8 mouse cellular contexts compared by ENCODE assay signal in genomic region chr12:54162637-54163131, GRCm38 (mm10). TPM values are rescaled to one million over a fixed set of nuclear protein-coding genes. Genes with fewer than 3 reads are reported as not detected.
A peak's percentile ranks its signal among the peaks of the same experiment; 100 is the strongest.
DNase-seq lines count a peak whose midpoint lies in the region; ATAC-seq and TF ChIP-seq lines count a peak whose summit lies in the region.

No protein-coding gene starts in this region.

- WGBS in heart, embryonic 14.5 days, result 1% methylated on average over 16 of the region's 16 CpGs
- WGBS in kidney, postnatal 0 days, result 0% methylated on average over 16 of the region's 16 CpGs
- under 1% methylated on average over 16 of the region's 16 CpGs for WGBS in stomach, embryonic 16.5 days

- 0 out of 2 replicates have a peak, but pooled peaks cover under 1% of the 10 kb centered on the region for H3K9me3 ChIP-seq in heart, embryonic 14.5 days (ENCODE audit: control insufficient read depth, low read length)
- no peaks in the 10 kb centered on the region for H3K9me3 ChIP-seq in kidney, postnatal 0 days (replicated peaks; ENCODE audit: low read length)
- no peaks in the 10 kb centered on the region; the same call in 1 of the 2 replicates for H3K9me3 ChIP-seq in stomach, embryonic 16.5 days (replicated peaks; ENCODE audit: control insufficient read depth, low read length)

- H3K4me3 ChIP-seq in heart, embryonic 14.5 days (ENCODE audit: control insufficient read depth in 1 of 2, insufficient read depth in 1 of 2, low read depth in 1 of 2, low read length in 2 of 2), result peak overlapping the region; percentile 31 to 37
- H3K4me3 ChIP-seq in kidney, postnatal 0 days (replicated peaks; ENCODE audit: low read depth, low read length), result peak overlapping the region; percentile 31
- peak overlapping the region; percentile 35 for H3K4me3 ChIP-seq in stomach, embryonic 16.5 days (replicated peaks; ENCODE audit: low read length)

- DNase-seq in gastrocnemius, postnatal 14 days, result peak; percentile 11
- DNase-seq in gastrocnemius, adult 8-10 months (ENCODE audit: low spot score in 2 of 2), result no peak
- DNase-seq in embryo, embryonic 10.5 days (ENCODE audit: low spot score), result peak; percentile 75
- peak; percentile 67 for DNase-seq in kidney, postnatal 0 days (ENCODE audit: low spot score)
- DNase-seq in lung, postnatal 4 days, result peak; percentile 40 to 42
- DNase-seq in left cerebral cortex, adult 9 months (ENCODE audit: low spot score in 2 of 2), result no peak

- 0 out of 2 replicates have a peak, but pooled peaks cover 3% of the 10 kb centered on the region for H3K27me3 ChIP-seq in heart, embryonic 14.5 days (ENCODE audit: control insufficient read depth, insufficient read depth, low read length)
- H3K27me3 ChIP-seq in kidney, postnatal 0 days (ENCODE audit: insufficient read depth, low read length), result no peaks in the 10 kb centered on the region
- H3K27me3 ChIP-seq in stomach, embryonic 16.5 days (ENCODE audit: control insufficient read depth, insufficient read depth, low read length), result no peaks in the 10 kb centered on the region

- H3K4me2 ChIP-seq in heart, embryonic 14.5 days (ENCODE audit: low read length), result peak overlapping the region; percentile 72
- peak overlapping the region; percentile 61 for H3K4me2 ChIP-seq in kidney, postnatal 0 days (ENCODE audit: low read length)
- peak overlapping the region; percentile 64 for H3K4me2 ChIP-seq in stomach, embryonic 16.5 days (ENCODE audit: low read depth, low read length)

- TF ChIP-seq CTCF in kidney, postnatal 0 days (IDR thresholded peaks at IDR 0.05; ENCODE audit: low read depth), result no peak

- H3K27ac ChIP-seq in heart, embryonic 14.5 days (replicated peaks in 1 of 2; ENCODE audit: control insufficient read depth in 1 of 2, insufficient read depth in 1 of 2, low read depth in 2 of 2, low read length in 2 of 2), result peak overlapping the region; percentile 0 to 56; a peak in 3 of 4 replicates
- peak overlapping the region; percentile 72 for H3K27ac ChIP-seq in kidney, postnatal 0 days
- peak overlapping the region; percentile 92 for H3K27ac ChIP-seq in stomach, embryonic 16.5 days (ENCODE audit: low read length)

- peak; percentile 81 for ATAC-seq in heart, embryonic 14.5 days (ENCODE audit: insufficient number of reproducible peaks, insufficient read depth, low FRiP score, low read depth)
- ATAC-seq in kidney, postnatal 0 days (replicated peaks; ENCODE audit: low FRiP score, low read depth), result peak; percentile 61
- peak; percentile 93 for ATAC-seq in stomach, embryonic 16.5 days (ENCODE audit: insufficient read depth, low FRiP score)

- intact Hi-C loops in gastrocnemius, postnatal 14 days (cut with DNase I; ENCODE audit: low total_unique reads), result no loop called here

- H3K36me3 ChIP-seq in heart, embryonic 14.5 days (ENCODE audit: control insufficient read depth, insufficient read depth, low read length), result no peaks in the 10 kb centered on the region
- H3K36me3 ChIP-seq in kidney, postnatal 0 days (ENCODE audit: insufficient read depth, low read length), result no peaks in the 10 kb centered on the region
- H3K36me3 ChIP-seq in stomach, embryonic 16.5 days (ENCODE audit: control insufficient read depth, insufficient read depth, low read length), result no peaks in the 10 kb centered on the region

- H3K4me1 ChIP-seq in heart, embryonic 14.5 days (ENCODE audit: control insufficient read depth in 2 of 2, insufficient read depth in 2 of 2, low read length in 2 of 2), result peaks cover 8 to 13% of the 10 kb centered on the region in 2 experiments
- H3K4me1 ChIP-seq in kidney, postnatal 0 days (replicated peaks; ENCODE audit: insufficient read depth, low read length), result 0 out of 2 replicates have a peak, but pooled peaks cover 3% of the 10 kb centered on the region
- H3K4me1 ChIP-seq in stomach, embryonic 16.5 days (ENCODE audit: control insufficient read depth, insufficient read depth, low read length), result peaks cover 22% of the 10 kb centered on the region

- peak overlapping the region; percentile 64 for H3K9ac ChIP-seq in heart, embryonic 14.5 days (ENCODE audit: low read length)
- H3K9ac ChIP-seq in kidney, postnatal 0 days (ENCODE audit: low read depth, low read length), result 0 out of 2 replicates have a peak overlapping the region, but pooled peaks have one; percentile 35
- H3K9ac ChIP-seq in stomach, embryonic 16.5 days (ENCODE audit: low read length), result peak overlapping the region; percentile 66

RNA-seq across cellular contexts. Expression of gene Egln3, which starts 41.0 kb away (rescaled TPM):
- 10 to 100 TPM; 14.0 to 14.1 TPM for total RNA-seq in gastrocnemius, postnatal 14 days (2021)
- total RNA-seq in gastrocnemius, adult 8-10 months (2022), result 10 to 100 TPM; 15.9 to 42.8 (median 35.9) TPM
- polyA plus RNA-seq in heart, embryonic 14.5 days (2014; fragmentation: Nextera tagmentation; extraction: Ambion mirVana), result 13.8 and 14.9 TPM in 2 replicates
- polyA plus RNA-seq in kidney, postnatal 0 days (2015; fragmentation: Nextera tagmentation; extraction: Ambion mirVana), result 13.3 and 14.4 TPM in 2 replicates
- 59.8 and 64.7 TPM in 2 replicates for polyA plus RNA-seq in stomach, embryonic 16.5 days (2015; fragmentation: Nextera tagmentation; extraction: Ambion mirVana)

Comparison
In these comparisons a context has a peak if more than half of its experiments do, and no peak if none do; other contexts are left out.
1. DNase-seq: peak in gastrocnemius, postnatal 14 days (single experiment), embryo, embryonic 10.5 days (single experiment), kidney, postnatal 0 days (single experiment) and lung, postnatal 4 days (2 of 2); none in gastrocnemius, adult 8-10 months (0 of 2) and left cerebral cortex, adult 9 months (0 of 2).
2. H3K27ac ChIP-seq: peak in every context shown above with its lines; median percentile 92 in stomach, embryonic 16.5 days; 72 in kidney, postnatal 0 days; 28 in heart, embryonic 14.5 days.
3. Peak in every context shown above with its lines, with median percentiles within 50 percentile points of each other: ATAC-seq, H3K4me2 ChIP-seq, H3K4me3 ChIP-seq and H3K9ac ChIP-seq.